Mouse (Mus musculus): ENCODE results near the gene Tmem50b.

GRCm38 (mm10) chr16:91585617-91586016, 12.0 kb downstream of the Tmem50b start:
- TF ChIP-seq CTCF (IDR thresholded peaks at IDR 0.05; ENCODE audit: extremely low read depth, insufficient read depth, insufficient read length, insufficient replicate concordance) (no peak), POLR2A (IDR thresholded peaks at IDR 0.05; ENCODE audit: low read depth, low read length) (no peak)

All from spleen, adult 2 months (tissue).